8 mouse cellular contexts compared by ENCODE assay signal in genomic region chr19:27217404-27217940, GRCm38 (mm10). TPM values are rescaled to one million over a fixed set of nuclear protein-coding genes. Genes with fewer than 3 reads are reported as not detected.
DNase-seq lines count a peak whose midpoint lies in the region; ATAC-seq and TF ChIP-seq lines count a peak whose summit lies in the region.

No protein-coding gene starts in this region.

- H3K27ac ChIP-seq in bone marrow, adult 2 months (ENCODE audit: control insufficient read depth, insufficient read depth, low read depth, low read length, poor library complexity): no peak overlapping the region
- no peak overlapping the region for H3K27ac ChIP-seq in intestine, postnatal 0 days (ENCODE audit: low read depth, low read length)
- H3K27ac ChIP-seq in limb, embryonic 10.5 days: peak overlapping the region; percentile 79
- H3K27ac ChIP-seq in midbrain, embryonic 12.5 days (replicated peaks): peak overlapping the region; percentile 88
- no peak overlapping the region for H3K27ac ChIP-seq in small intestine, adult 2 months (ENCODE audit: insufficient read depth, low read depth, low read length)

- ATAC-seq in intestine, postnatal 0 days: peak; percentile 47; the same call in 1 of the 2 replicates
- ATAC-seq in midbrain, embryonic 12.5 days (ENCODE audit: low FRiP score, low read depth): peak; percentile 62

- H3K4me1 ChIP-seq in bone marrow, adult 2 months (ENCODE audit: control insufficient read depth, insufficient read depth, low read length): no peaks in the 10 kb centered on the region
- 0 out of 2 replicates have a peak, but pooled peaks cover 4% of the 10 kb centered on the region for H3K4me1 ChIP-seq in intestine, postnatal 0 days (replicated peaks; ENCODE audit: control insufficient read depth, insufficient read depth, low read length)
- peaks cover 30% of the 10 kb centered on the region for H3K4me1 ChIP-seq in limb, embryonic 10.5 days
- peaks cover 26% of the 10 kb centered on the region for H3K4me1 ChIP-seq in midbrain, embryonic 12.5 days
- peaks cover 12% of the 10 kb centered on the region for H3K4me1 ChIP-seq in small intestine, adult 2 months (ENCODE audit: control insufficient read depth, insufficient read depth, insufficient read length, low read length)

- peak; percentile 73 for DNase-seq in embryo, embryonic 11 days
- peak; percentile 21 to 52 for DNase-seq in gastrocnemius, postnatal 36 days
- peak; percentile 68 for DNase-seq in limb, embryonic 10.5 days (ENCODE audit: low spot score)
- DNase-seq in spleen, adult 12 weeks (ENCODE audit: low spot score): no peak

- no peak for TF ChIP-seq CTCF in bone marrow, adult 2 months (IDR thresholded peaks at IDR 0.05; ENCODE audit: control insufficient read depth, insufficient read depth, low read length)
- no peak for TF ChIP-seq CTCF in intestine, postnatal 0 days (IDR thresholded peaks at IDR 0.05; ENCODE audit: low read depth)
- no peak for TF ChIP-seq CTCF in small intestine, adult 2 months (IDR thresholded peaks at IDR 0.05; ENCODE audit: extremely low read depth, insufficient read length, insufficient replicate concordance, low read depth, low read length)

- peaks cover 16% of the 10 kb centered on the region; the same call in 1 of the 2 replicates for H3K27me3 ChIP-seq in intestine, postnatal 0 days (replicated peaks; ENCODE audit: control insufficient read depth, insufficient read depth, low read length)
- peaks cover 64% of the 10 kb centered on the region for H3K27me3 ChIP-seq in limb, embryonic 10.5 days (ENCODE audit: low read depth, poor library complexity, severe bottlenecking)
- peaks cover 20% of the 10 kb centered on the region for H3K27me3 ChIP-seq in midbrain, embryonic 12.5 days
- peaks cover 13% of the 10 kb centered on the region for H3K27me3 ChIP-seq in small intestine, adult 2 months (ENCODE audit: control insufficient read depth, insufficient read depth, low read length)

- H3K9me3 ChIP-seq in intestine, postnatal 0 days (ENCODE audit: control insufficient read depth): no peaks in the 10 kb centered on the region
- H3K9me3 ChIP-seq in limb, embryonic 10.5 days (replicated peaks): no peaks in the 10 kb centered on the region
- no peaks in the 10 kb centered on the region for H3K9me3 ChIP-seq in midbrain, embryonic 12.5 days

- TF ChIP-seq POLR2A in bone marrow, adult 2 months (IDR thresholded peaks at IDR 0.05; ENCODE audit: borderline replicate concordance, control insufficient read depth, low read depth, low read length): no peak
- TF ChIP-seq POLR2A in small intestine, adult 2 months (IDR thresholded peaks at IDR 0.05; ENCODE audit: low read depth, low read length): no peak

- H3K4me3 ChIP-seq in bone marrow, adult 2 months (replicated peaks; ENCODE audit: control insufficient read depth, low read depth, low read length): peak overlapping the region; percentile 22
- H3K4me3 ChIP-seq in intestine, postnatal 0 days (ENCODE audit: low read depth, low read length): peak overlapping the region; percentile 65
- peak overlapping the region; percentile 76 for H3K4me3 ChIP-seq in limb, embryonic 10.5 days
- peak overlapping the region; percentile 77 for H3K4me3 ChIP-seq in midbrain, embryonic 12.5 days
- H3K4me3 ChIP-seq in small intestine, adult 2 months (ENCODE audit: low read depth, low read length): peak overlapping the region; percentile 48

- under 1% methylated on average over 52 of the region's 52 CpGs for WGBS in bone marrow, adult 2 months
- under 1% methylated on average over 47 of the region's 52 CpGs for WGBS in intestine, postnatal 0 days
- under 1% methylated on average over 52 of the region's 52 CpGs for WGBS in limb, embryonic 10.5 days
- 0% methylated on average over 41 of the region's 52 CpGs for WGBS in midbrain, embryonic 12.5 days
- 1% methylated on average over 52 of the region's 52 CpGs for WGBS in small intestine, adult 2 months

- H3K9ac ChIP-seq in intestine, postnatal 0 days (ENCODE audit: low read depth, low read length): peak overlapping the region; percentile 52
- peak overlapping the region; percentile 87 for H3K9ac ChIP-seq in midbrain, embryonic 12.5 days (replicated peaks)

- intact Hi-C loops in gastrocnemius, postnatal 36 days (cut with DNase I): loop anchor here (5.0 to 10.0 kb wide), 3 partner anchors 40 to 197 kb away; no protein-coding TSS in a partner anchor

- no peaks in the 10 kb centered on the region for H3K36me3 ChIP-seq in intestine, postnatal 0 days (ENCODE audit: control insufficient read depth, insufficient read depth)
- no peaks in the 10 kb centered on the region for H3K36me3 ChIP-seq in limb, embryonic 10.5 days
- H3K36me3 ChIP-seq in midbrain, embryonic 12.5 days: no peaks in the 10 kb centered on the region
- no peaks in the 10 kb centered on the region for H3K36me3 ChIP-seq in small intestine, adult 2 months (ENCODE audit: control insufficient read depth, insufficient read depth, low read length)

- H3K4me2 ChIP-seq in intestine, postnatal 0 days (replicated peaks; ENCODE audit: low read depth): peak overlapping the region; percentile 99
- peak overlapping the region; percentile 80 for H3K4me2 ChIP-seq in midbrain, embryonic 12.5 days (replicated peaks)

RNA-seq across cellular contexts. Expression of gene Vldlr, which starts 1.2 kb away (rescaled TPM):
- polyA plus RNA-seq in bone marrow, adult 2 months (2011; ENCODE audit: insufficient read depth, insufficient read length, low replicate concordance, missing spikeins): 0.47 and 0.70 TPM in 2 replicates
- 10 to 100 TPM; 55.6 to 58.2 TPM for total RNA-seq in gastrocnemius, postnatal 36 days (2021)
- polyA plus RNA-seq in intestine, postnatal 0 days (2015; fragmentation: Nextera tagmentation; extraction: Ambion mirVana): 2.2 and 3.1 TPM in 2 replicates
- polyA plus RNA-seq in limb, embryonic 10.5 days (2016; fragmentation: Nextera tagmentation; extraction: Ambion mirVana): 1.3 and 1.9 TPM in 2 replicates
- polyA plus RNA-seq in midbrain, embryonic 12.5 days (2016; fragmentation: Nextera tagmentation; extraction: Ambion mirVana): 14.3 and 17.3 TPM in 2 replicates
- 3.9 and 5.6 TPM in 2 replicates for polyA plus RNA-seq in small intestine, adult 2 months (2012; rRNA removed)

Comparison
In these comparisons a context has a peak if more than half of its experiments do, and no peak if none do; other contexts are left out.
1. H3K27ac ChIP-seq: peak in limb, embryonic 10.5 days (single experiment) and midbrain, embryonic 12.5 days (single experiment); none in bone marrow, adult 2 months (single experiment), intestine, postnatal 0 days (single experiment) and small intestine, adult 2 months (single experiment).
2. H3K4me3 ChIP-seq: peak in every context shown above with its lines; median percentile 77 in midbrain, embryonic 12.5 days; 76 in limb, embryonic 10.5 days; 65 in intestine, postnatal 0 days; 48 in small intestine, adult 2 months; 22 in bone marrow, adult 2 months.